Mouse (Mus musculus): ENCODE results near the gene Lama1.

Gene Lama1

DNA sequence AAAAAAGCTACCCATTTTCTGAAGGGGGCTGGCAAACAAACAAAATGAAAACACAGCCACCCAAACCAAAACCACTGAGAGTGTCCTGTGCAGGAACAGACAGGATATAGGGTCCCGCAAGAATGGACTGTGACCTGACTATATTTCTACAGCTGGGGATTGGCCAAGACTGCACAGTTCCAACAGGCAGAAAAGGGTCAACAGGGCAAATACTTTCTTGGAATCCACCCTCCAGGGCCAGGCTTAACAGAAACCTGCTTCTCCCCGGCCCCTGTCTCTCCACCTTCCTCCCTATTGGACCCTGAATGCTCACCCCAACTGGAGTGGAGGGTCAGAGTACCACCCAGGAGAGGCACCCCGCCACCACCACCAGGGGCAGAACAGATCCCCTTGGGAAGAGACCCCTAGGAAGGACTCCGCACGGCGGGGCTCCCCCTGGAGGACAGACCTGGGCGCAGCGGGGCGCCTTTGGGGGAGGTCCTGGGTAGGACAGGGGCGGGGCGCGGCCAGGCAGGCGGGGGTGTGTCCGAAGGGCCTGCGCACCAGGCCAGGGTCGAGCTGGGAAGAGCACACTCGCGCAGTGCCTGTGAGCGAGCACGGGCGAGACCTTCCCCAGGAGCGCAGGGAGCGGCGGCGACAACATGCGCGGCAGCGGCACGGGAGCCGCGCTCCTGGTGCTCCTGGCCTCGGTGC, at the start of gene Lama1:
TSS of gene Lama1 (plus strand) at position 566 of the 693 bp plus-strand sequence.
- no peak for DNase-seq

DNA sequence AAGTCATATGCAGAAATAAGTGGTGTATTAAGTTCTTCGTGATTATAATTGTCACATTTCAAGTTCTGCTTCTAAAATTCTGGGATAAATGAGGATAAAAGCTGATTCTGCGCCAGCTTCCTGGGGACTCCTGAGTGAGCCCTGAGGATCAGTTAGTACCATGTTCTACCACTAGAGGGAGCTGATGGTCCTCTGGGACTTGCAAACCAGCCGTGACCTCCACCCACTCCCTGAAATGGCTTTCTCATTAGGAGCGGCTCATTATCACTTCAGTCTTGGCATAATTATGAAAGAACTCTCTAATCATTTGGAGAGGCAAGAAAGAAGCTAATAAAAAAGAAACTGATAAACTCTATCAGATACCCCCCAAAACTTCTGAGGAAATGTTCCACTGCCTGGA, 45.6 kb upstream of the Lama1 start:
- peak; percentile 18 for DNase-seq

DNA sequence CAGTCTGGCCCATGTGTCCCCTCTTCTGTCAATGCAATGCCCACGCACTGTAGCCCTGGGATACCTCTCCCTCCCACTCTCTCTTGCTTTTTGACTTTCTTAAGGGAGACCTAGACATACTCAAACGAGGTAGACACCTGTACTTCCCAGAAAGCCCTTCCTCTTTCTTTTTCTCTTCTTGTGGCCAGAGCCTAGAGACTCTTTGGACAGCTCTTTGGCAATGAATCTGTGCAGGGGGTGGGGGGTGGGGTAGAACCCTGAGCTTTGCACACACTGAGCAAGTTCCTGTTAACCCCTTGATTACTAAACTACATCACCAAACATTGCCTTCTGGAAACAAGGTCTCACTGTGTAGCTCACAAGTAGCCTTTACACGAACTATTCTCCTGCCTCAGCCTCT, 32.8 kb upstream of the Lama1 start:
- DNase-seq, result no peak

DNA sequence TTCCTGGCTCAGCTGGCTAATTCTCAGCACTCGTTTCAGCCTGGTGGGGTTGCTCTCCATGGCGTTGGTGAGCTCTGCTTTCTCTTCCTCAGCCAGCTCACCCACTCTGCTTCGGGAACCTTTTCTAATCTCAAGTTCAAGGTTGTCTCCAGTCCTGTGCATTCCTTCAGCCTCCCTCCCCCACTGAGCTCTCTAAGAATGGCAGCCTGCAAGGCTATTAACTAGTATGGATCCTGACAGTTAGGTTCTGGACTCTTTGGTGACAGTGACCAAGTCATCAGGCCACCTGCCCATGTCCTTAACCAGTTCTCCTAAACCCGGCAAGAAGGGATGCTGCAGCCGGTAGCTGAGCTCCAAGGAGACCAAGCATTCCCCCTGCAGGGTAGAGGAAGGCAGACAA, 30.1 kb upstream of the Lama1 start:
- no peak for DNase-seq

DNA sequence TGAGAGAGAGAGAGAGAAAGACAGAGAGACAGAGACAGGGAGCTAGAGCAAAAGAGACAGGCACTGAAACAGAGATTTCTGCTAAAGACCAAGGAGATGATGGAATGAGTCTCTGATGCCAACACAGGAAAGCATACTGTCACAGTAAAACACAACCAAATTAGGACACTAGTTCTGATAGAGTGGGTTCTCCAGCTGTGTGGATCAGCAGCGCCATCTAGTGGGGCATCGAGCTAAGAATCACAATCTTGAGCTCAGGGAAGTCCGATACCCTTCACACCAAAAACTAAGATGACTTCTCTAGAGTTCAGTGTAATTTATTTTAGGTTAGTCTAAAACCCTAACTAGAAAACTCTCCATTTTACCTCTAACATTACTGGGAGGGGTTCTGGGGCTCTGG, 29.1 kb upstream of the Lama1 start:
- DNase-seq, result peak; percentile 2

- DNase-seq, result no peak
These were observed 18.5 kb upstream of the Lama1 start for GRCm38 (mm10) chr17:67678576-67678975.

DNA sequence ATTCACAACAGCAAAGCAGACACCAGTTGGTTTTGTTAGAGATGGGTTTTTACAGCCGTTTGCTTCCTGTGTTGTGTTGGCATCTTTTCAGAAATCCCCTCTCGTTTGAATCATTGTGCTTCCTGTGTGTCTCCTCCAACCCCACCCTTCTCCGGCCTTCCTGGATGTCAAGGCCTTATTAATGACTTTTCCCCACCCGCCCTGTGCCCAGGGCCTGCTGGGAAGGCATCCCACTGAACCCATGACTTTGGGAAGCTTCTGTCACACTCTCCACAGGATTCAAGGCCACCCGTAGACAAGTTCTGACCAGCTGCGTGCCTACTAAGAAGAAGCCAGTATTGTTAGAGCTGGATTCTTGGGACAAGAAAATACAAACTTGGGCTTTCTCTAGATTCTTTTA, 16.0 kb upstream of the Lama1 start:
- DNase-seq, result no peak

DNA sequence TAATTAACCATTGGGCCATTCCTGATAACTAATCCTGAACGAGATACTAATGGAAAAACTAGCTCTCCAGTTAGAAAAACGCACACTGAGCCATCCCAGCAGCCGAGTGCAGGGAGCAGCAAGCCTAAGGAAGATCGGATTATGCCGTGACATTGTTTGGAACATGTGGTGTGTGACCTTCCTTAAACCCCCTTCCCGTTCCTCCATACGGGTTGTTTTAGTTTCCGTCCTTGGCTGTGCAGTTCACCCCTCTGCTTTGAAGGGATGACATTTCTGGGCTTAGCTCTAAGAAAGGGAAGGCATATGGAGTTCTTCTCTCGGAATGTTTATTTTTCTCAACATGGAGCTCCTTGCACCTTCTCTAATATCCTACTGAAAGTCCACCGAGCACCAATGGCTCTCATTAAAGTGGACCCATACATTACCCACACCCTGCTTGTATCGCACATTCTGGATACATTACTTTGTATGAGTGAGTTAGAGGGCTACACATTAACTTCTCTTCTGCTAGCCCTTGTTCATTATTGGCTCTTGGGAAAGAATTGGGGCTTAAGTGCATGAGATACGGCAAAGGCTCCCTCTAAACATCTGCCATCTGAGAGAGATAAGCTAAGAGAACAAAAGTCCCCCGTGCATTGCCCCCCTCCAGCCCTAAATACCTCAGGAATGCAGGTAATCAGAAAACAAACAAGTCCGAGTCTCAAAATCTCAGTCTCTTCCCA, 11.9 kb upstream of the Lama1 start:
- no peak for DNase-seq

GRCm38 (mm10) chr17:67687505-67687904, 9.6 kb upstream of the Lama1 start:
- no peak for DNase-seq

- DNase-seq, result no peak
These were observed 6.4 kb upstream of the Lama1 start for GRCm38 (mm10) chr17:67690689-67691088.

DNA sequence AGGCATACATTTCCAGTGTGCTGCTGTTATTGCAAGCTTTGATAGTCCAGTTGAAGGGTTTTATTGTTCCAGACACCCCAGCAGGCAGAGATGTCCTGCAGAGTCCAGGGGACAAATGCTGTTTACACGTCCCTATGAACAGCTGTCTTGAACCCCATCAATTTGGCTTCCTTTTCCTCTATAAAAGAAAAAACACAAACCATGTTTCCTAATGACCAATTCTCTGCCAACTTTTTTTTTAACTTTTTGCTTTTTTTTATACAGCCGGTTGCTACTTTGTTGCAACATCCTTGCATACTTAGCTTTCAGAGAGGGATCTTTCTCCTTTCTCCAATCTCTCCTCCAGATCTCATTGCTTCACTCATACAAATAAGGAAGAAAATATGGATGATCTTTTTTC, 4.4 kb upstream of the Lama1 start:
- no peak for DNase-seq

DNA sequence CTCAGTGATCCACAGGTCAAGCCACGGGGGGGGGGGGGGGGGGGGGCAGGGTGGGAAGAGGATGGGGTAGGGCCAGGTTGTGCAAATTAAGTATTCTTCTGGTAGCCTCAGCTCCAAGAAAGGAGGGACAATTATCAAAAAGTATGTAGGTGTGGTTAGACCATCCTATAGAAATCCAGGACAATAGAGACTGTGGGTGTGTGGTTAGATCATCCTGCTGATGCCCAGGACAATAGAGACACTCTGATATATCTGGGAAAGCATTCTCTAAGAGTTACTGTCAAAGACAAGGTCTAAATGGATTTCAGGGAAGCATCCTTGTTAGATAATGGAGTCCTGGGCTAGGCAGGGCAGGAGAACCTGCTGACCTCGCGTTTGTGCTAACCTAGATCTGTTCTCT, 3.2 kb upstream of the Lama1 start:
- DNase-seq, result no peak

- DNase-seq, result no peak
These were observed 417 bp downstream of the Lama1 start for GRCm38 (mm10) chr17:67697461-67697891.

GRCm38 (mm10) chr17:67698301-67698700, 1.2 kb downstream of the Lama1 start:
- DNase-seq, result no peak

GRCm38 (mm10) chr17:67701761-67702160, 4.7 kb downstream of the Lama1 start:
- no peak for DNase-seq

DNA sequence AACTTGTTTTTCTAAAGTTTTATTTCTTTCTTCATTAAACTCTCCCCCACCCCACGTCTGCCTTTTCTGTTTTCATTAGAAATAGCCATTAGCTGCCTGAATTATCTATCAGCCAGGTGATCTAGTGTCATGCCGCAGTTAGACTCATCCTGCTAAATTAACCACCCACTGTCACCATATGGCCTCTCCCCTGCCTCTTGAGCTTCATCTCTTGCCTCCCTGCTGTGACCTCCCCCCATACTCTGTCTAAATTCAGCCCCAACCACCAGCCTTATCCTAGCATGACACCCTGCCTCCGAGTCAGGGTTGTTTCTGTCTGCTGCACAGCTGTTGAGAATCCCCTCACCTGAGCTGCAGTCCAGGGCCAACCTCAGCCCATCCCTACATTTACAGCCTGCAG, 5.9 kb downstream of the Lama1 start:
- DNase-seq, result no peak

GRCm38 (mm10) chr17:67705035-67705769, 8.1 kb downstream of the Lama1 start:
- DNase-seq, result no peak

DNA sequence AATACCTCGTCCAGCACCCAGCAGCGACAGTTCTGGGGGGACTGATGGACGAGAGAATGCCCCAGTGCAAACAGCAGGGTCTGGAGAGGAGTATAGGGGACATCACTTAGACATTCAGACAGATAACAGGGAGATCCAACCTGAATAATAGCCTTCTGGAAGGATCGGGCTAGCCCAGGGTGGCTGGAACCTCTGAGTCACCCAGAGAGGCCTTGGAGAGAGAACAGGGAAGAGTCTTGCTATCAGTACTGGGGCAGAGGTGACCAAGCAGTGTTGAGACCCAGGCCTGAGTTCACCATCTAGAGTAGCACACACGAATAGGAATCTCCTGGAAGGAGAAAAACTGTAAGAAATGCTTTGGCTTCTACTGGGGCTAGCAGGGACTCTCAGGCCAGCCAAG, 9.3 kb downstream of the Lama1 start:
- no peak for DNase-seq

- no peak for DNase-seq
These were observed 10.8 kb downstream of the Lama1 start for GRCm38 (mm10) chr17:67707793-67708364.

DNA sequence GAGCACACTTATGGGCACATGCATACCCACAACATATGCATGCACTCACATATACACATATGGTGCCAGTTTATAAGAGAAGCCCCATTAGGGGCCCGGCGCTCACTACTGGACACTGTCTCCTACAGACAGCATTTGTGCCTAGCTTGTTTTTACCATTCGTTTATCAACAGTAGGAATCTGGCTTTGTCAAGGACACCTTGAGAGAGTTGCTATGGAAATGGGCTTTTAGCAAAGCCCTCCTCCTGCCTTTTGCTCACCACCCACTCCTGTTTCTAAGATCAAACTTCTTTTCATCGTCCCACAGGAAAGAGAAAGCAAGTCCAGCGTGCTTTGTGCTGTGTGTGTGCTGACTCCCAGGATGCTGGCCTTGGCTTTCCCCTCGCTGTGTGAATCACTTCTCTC, 13.3 kb downstream of the Lama1 start:
- no peak for DNase-seq

GRCm38 (mm10) chr17:67711361-67711760, 14.3 kb downstream of the Lama1 start:
- DNase-seq, result no peak

- no peak for DNase-seq
These were observed 15.9 kb downstream of the Lama1 start for GRCm38 (mm10) chr17:67712929-67713328.

DNA sequence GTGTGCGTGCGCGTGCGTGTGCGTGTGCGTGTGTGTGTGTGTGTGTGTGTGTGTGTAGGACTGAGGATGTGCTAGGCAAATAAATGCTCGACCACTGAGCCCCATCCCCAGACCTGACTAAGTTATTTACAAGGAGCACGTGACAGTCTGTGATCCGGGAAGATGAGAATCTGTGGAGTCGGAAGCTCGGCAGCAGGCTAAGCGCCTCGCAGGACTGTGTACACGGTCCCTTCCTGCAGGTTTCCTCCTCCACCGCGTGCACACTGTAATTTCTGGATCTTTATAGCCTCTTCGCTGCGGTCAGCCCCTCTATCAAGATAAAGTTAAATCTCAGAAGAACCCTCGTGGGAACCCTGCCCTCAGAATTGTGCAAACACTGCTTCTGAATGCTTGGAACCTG, 18.4 kb downstream of the Lama1 start:
- DNase-seq, result no peak

DNA sequence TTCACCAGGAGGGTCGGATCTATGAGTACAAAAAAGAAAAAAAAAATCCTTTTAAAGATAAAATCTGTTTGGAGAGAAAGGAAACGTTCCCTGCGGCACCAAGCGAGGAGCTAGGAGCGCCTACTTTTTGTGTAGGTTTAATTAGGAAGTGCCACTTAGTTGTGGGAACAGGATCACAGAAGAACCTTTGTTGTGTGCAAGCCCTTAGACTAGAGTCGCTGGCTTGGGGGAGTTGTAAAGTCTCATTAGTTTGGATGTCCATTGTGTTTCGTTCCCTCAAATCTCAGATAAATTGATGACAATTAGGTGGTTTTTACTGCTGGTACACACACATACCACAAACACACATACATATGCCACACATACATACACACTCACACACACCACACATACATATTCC, 25.0 kb downstream of the Lama1 start:
- DNase-seq, result no peak

Measured in thymus, postnatal 25 days (tissue).